Mouse (Mus musculus) testis, postnatal 10 days (tissue): ENCODE results near the gene Tbc1d10a.
"Not testable (repeated sequence)": the region's sequence is repeated elsewhere in the genome, so short reads cannot be mapped to it uniquely, and the experiment has no call there.

Source experiments
- DNase-seq: peaks from one replicate; pipeline ENCODE4 v3.0.0; 2021; ENCODE audit warnings: low spot score

The Tbc1d10a gene

GRCm38 (mm10) chr11:4184251-4184952 is 2.2 kb upstream of the Tbc1d10a start:
- DNase-seq: no peak

GRCm38 (mm10) chr11:4185480-4185879 is 1.1 kb upstream of the Tbc1d10a start:
- DNase-seq: not testable (repeated sequence)

- DNase-seq: no peak
These were observed 720 bp downstream of the Tbc1d10a start for GRCm38 (mm10) chr11:4187318-4187700.

- no peak for DNase-seq
These were observed 2.6 kb downstream of the Tbc1d10a start for GRCm38 (mm10) chr11:4189182-4189581.

GRCm38 (mm10) chr11:4190677-4191076 is 4.1 kb downstream of the Tbc1d10a start:
- no peak for DNase-seq

- DNase-seq: no peak
These were observed 6.2 kb downstream of the Tbc1d10a start for GRCm38 (mm10) chr11:4192757-4193156.

GRCm38 (mm10) chr11:4193420-4193819 is 6.8 kb downstream of the Tbc1d10a start:
- no peak for DNase-seq

GRCm38 (mm10) chr11:4195597-4196031 is 9.0 kb downstream of the Tbc1d10a start:
- no peak for DNase-seq

GRCm38 (mm10) chr11:4196636-4197035 is 10.0 kb downstream of the Tbc1d10a start:
- no peak for DNase-seq

- peak; percentile 41 for DNase-seq
These were observed 11.1 kb downstream of the Tbc1d10a start for GRCm38 (mm10) chr11:4197691-4198090.

GRCm38 (mm10) chr11:4201981-4202700 is 15.6 kb downstream of the Tbc1d10a start:
- DNase-seq: peak; percentile 70

GRCm38 (mm10) chr11:4202995-4203704 is 16.6 kb downstream of the Tbc1d10a start:
- DNase-seq: no peak

GRCm38 (mm10) chr11:4203705-4204074 is 17.1 kb downstream of the Tbc1d10a start:
- peak; percentile 66 for DNase-seq

GRCm38 (mm10) chr11:4205097-4205655 is 18.6 kb downstream of the Tbc1d10a start:
- no peak for DNase-seq

GRCm38 (mm10) chr11:4205951-4206350 is 19.4 kb downstream of the Tbc1d10a start:
- DNase-seq: no peak

GRCm38 (mm10) chr11:4206563-4206962 is 20.0 kb downstream of the Tbc1d10a start:
- DNase-seq: no peak

- DNase-seq: no peak
These were observed 21.1 kb downstream of the Tbc1d10a start for GRCm38 (mm10) chr11:4207655-4208054.

- DNase-seq: no peak
These were observed 23.0 kb downstream of the Tbc1d10a start for GRCm38 (mm10) chr11:4209556-4209955.

GRCm38 (mm10) chr11:4210786-4211185 is 24.2 kb downstream of the Tbc1d10a start:
- DNase-seq: no peak

- DNase-seq: peak; percentile 71
These were observed 26.5 kb downstream of the Tbc1d10a start for GRCm38 (mm10) chr11:4213107-4213506.

- no peak for DNase-seq
These were observed 28.0 kb downstream of the Tbc1d10a start for GRCm38 (mm10) chr11:4214572-4214971.

- no peak for DNase-seq
These were observed 28.5 kb downstream of the Tbc1d10a start for GRCm38 (mm10) chr11:4215061-4215460.
